Mouse (Mus musculus): ENCODE measurements around the gene Pcca.

Gene Pcca

DNA sequence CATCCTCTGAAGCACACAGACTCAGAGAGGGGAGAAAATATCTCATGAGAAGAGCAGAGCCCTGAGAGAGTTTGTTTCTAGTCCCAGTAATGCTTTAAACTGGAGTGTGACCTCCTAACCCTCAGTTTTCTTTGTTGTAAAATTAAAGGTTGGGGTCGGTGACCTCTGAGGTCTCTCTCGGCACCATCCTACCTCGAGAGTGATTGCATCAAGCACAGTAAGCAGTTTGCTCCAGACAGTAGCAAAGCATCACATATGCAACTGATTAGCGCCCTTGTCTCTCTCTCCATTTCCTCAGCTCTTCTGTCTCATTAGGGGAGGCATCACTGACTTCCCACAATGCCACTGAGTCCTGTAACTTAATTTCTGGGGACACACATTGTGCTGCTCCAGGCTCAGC lies 302.1 kb downstream of the Pcca start:
- peak; percentile 9 for DNase-seq (ENCODE audit: low spot score)

GRCm38 (mm10) chr14:122837018-122837417 lies 302.9 kb downstream of the Pcca start:
- no peak for DNase-seq (ENCODE audit: low spot score)

DNA sequence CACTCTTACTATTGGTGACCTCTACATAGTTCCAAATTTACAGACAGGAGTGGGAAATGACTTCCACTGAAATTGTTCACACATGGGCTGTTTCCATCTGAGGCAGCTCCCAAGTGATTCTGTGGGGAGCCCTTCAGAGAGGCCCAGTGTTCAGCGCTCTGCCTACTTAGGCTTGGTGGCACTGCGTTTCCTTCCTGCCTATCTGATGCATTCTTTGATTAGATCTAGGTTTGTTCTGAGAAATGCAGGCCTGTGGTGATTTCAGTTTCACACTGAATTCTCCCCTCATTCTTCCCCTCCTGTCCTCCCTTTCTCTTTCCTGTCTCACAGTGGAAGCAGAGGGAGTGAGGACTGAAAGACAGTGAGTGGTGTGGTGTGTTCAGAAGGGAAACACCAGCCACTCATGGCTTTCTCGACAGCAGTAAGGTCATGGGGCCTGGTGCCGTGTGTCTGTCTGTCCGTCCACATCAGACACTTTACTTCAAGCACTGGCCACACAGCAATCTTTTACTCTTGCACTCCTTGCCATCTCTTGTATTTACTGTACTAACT lies 318.5 kb downstream of the Pcca start:
- DNase-seq (ENCODE audit: low spot score) = no peak

DNA sequence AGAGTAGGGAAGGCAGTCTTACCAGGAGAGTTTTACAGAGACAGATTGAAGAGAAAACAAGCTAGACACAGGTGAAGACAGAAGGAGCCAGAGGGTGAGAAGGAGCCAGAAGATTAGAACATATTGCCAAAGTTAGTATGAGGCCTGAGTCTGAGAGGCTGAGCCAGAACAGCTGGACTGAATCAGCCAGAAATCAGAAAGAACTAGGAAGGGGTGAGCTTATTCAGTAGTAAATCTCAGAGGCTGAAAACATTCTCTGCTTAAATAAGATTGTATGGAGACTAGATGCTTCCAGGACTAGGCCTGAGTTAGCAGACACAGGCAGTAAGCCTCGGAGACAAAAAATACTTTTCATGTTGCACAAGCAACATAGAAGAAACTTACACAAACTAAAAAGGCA lies 325.7 kb downstream of the Pcca start:
- DNase-seq (ENCODE audit: low spot score) = no peak

- no peak for DNase-seq (ENCODE audit: low spot score)
Observed at GRCm38 (mm10) chr14:122862623-122863022, 328.5 kb downstream of the Pcca start.

DNA sequence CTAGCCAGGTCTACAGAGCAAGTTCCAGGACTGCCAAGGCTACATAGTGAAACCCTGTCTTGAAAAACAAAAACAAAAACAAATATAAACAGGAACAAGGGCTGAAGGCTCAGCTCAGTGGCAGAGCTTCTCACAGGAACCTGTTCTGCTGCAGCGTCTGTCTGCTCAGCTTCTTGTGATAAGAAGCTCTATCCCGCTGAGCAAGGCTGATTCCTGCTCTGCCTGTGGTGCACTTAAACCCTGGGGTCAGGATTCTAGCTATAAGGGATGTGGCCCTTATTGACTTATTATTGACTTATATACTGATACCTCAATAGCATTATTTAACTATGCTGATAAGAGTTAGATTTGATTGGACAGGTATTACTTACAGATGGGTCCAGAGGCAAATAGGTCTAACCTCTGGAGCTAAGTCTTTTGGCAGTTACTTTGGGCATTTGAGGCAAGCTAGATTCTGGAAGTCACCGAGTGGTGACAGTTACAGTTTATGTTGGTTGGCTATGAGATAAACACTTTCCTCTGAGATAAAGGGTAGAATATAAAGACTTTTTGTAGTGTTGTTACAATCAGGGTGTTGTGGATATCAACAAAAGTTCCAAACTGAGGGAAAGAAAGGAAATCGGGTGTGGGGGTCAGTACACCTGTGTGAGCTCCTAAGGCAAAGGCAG lies 331.5 kb downstream of the Pcca start:
- no peak for DNase-seq (ENCODE audit: low spot score)

- no peak for DNase-seq (ENCODE audit: low spot score)
Observed at GRCm38 (mm10) chr14:122867531-122868285, 333.6 kb downstream of the Pcca start.

DNA sequence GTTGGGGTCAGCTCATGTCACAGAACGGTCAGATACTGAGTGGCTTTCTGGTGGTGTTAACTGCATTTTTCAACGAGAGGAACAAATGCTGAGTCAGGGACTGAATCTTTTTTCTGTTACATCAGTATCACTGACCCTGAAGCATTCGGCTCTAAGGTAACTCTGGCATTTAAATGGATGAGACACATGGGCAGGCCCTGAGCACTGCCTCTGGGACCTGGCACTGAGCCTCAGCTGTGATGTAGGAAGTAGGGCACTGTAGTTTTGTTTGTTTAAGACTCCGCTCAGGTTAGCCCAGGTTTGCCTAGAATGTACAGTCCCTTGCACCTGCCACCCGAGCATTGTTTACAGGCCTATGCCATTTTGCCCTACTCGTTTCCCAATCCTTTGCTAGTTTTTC lies 335.7 kb downstream of the Pcca start:
- no peak for DNase-seq (ENCODE audit: low spot score)

DNA sequence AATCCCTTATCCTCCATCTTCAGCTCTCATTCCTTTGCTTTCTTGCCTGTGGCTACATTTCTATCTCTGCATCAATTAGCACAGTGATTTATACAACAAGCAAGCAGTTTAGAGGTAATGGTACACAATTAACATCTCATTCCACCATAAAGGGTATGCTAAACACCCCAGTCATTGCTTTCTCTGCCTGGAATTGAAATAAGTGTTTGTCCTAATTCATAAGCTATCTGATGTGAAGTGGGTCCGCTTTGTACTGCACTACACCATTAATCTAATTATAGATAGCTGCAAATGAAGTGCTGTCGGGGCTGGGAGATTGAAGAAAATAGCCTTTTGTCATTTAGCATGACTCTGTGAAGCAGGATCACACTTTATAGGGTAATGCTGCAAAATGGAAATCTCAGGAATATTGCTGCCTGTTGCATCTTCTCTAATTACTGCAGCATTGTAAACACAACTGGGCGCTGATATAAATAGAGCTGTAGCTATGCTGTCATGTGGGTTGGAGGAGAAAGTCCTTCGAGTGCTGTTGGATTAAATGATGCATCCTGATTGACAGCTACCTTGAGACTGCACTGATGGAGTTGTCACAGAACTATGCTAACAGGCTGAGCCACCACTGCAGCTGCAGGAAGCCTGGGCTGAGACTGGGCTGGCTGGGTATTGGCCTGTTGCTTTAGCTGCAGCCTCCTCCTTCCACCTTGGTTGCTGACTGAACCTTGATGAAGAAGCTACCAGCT lies 337.9 kb downstream of the Pcca start:
- DNase-seq (ENCODE audit: low spot score) = no peak

DNA sequence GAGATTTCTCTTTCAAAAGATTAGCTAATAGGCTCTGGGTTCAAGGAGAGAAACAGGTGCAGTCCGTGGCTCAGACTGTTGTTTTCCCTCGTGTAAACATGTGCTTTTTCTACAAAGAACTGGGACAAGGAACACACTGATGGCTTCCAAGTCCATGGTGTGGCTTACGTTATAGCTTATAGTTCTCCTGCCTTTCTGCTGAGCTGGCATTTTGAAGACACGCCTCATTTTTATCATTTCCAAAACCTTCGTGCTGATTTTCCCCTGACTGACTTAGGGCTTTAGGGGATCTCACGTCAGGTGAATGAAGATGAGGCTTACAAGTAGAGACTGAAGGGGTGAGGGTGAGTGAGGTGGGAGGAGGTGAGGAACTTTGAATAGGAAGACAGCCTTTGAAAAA lies 338.5 kb downstream of the Pcca start:
- DNase-seq (ENCODE audit: low spot score) = no peak

DNA sequence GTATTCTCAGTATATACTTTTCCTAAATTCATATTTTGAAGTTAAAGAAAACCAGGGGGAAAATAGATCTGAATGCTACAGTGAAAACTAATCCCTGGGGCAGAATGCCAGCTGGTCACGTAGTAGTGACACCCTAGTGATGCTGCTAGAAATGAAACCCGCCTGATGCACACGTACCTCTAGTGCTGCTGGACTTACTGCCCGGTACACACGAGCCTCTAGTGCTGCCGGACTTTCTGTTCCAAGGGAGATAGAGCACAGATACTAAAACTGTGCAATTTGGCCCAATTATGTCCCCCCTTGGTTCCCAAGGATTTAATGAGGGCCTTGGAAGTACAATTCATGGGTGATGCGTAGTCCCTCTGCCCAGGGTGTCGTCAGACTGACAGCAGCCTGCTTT lies 340.9 kb downstream of the Pcca start:
- DNase-seq (ENCODE audit: low spot score) = no peak

GRCm38 (mm10) chr14:122875636-122876035 lies 341.5 kb downstream of the Pcca start:
- no peak for DNase-seq (ENCODE audit: low spot score)

GRCm38 (mm10) chr14:122876163-122876562 lies 342.0 kb downstream of the Pcca start:
- peak; percentile 36 for DNase-seq (ENCODE audit: low spot score)

DNA sequence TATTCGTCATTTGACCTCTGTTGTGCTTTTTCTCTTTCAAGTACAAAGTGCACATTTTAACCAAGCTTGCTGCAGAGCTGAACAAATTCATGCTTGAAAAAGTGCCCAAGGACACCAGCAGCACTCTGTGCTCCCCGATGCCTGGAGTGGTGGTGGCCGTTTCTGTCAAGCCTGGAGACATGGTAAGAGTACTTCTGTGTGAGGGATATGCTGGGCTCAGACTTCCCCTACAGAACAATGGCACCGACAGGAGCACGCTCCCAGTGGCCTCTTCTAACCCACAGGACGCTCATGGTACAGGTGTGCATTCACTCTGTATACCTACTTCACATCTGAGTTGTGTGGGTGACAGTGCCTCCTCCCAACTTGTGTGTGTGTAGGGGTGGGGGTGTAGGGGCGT lies 342.6 kb downstream of the Pcca start:
- DNase-seq (ENCODE audit: low spot score) = no peak

- DNase-seq (ENCODE audit: low spot score) = no peak
Observed at GRCm38 (mm10) chr14:122877787-122878186, 343.7 kb downstream of the Pcca start.

DNA sequence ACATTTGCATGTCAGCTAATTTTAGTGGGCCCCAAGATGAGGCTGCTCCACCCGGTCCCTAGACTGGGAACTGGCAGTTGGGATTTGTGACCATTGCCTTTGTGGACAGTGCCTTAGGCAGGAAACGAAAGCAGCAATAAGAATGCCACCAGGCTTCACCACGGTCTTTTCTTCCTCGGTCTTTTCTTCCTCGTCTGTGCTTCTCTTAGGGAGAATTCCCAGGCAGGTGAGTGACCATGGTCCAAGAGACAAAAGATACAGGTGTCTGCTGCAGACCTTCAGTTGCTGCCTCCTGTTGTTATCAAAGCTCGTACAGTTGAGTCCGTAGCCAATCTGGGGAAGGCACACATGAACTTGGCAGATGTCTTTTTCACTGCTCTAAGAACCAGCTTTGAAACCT lies 346.2 kb downstream of the Pcca start:
- no peak for DNase-seq (ENCODE audit: low spot score)

- DNase-seq (ENCODE audit: low spot score) = no peak
Observed at GRCm38 (mm10) chr14:122881699-122882098, 347.6 kb downstream of the Pcca start.

GRCm38 (mm10) chr14:122882201-122882639 lies 348.1 kb downstream of the Pcca start:
- DNase-seq (ENCODE audit: low spot score) = no peak

- no peak for DNase-seq (ENCODE audit: low spot score)
Observed at GRCm38 (mm10) chr14:122882795-122883409, 348.8 kb downstream of the Pcca start.

- DNase-seq (ENCODE audit: low spot score) = no peak
Observed at GRCm38 (mm10) chr14:122883410-122883806, 349.3 kb downstream of the Pcca start.

DNA sequence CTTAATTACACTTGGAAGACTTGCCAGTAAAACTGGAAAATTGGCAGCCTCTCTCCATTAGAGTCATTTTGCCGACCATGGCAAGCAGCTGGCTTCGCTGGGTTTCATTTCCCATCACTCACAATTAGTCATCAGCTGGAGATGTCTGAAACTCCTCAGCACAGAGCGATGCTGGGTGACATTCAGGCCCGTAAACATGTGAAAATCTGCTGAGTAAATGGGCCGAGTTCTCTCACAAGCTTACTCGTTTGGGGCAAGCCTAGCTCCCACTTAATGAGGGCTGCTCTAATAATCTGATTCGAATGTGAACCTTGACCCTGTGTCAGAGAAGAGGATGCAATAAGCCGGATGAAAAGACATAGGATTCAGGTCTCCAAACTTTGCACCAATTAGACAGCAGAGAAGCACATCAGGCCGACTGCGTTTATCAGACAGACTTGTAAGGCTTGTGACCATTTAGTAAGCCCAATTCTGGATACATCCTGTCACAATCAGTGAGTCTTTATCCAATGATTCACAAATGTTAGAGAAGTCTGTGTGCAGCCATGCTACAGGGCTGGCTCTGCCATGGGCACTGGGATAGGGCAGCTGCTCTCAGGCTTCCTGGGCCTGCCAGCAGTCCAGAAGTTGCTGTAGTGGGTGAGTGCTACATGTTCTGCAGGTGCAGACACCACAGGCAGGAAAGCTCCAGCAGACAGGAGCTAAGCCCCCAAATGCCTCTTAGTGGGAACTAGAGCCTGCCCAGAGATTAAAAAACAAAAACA lies 349.9 kb downstream of the Pcca start:
- no peak for DNase-seq (ENCODE audit: low spot score)

Measured in yolk sac, embryonic 10.5 days (tissue).